Mouse (Mus musculus) bone marrow, adult 2 months (tissue): ENCODE measurements at regions not wholly inside any gene's neighbourhood (a gene's known extent, or its start where the extent isn't known, plus 50 kb on each side); places are given as distances from the start of the nearest gene placed in this dataset.
A peak's percentile ranks its signal among the peaks of the same experiment; 100 is the strongest.

Source experiments
- H3K27ac ChIP-seq: fragments of 200-500 bp; 2 replicates; pipeline ENCODE4 v1.5.1; 2012; ENCODE audit warnings: low read depth, mild to moderate bottlenecking, control low read depth, inconsistent platforms, low read length; ENCODE audit not compliant: control insufficient read depth, poor library complexity, insufficient read depth
- H3K4me1 ChIP-seq: fragments of 200-500 bp; 2 replicates; pipeline ENCODE4 v1.6.1; 2011; ENCODE audit warnings: low read length; ENCODE audit not compliant: control insufficient read depth, insufficient read depth
- H3K4me3 ChIP-seq: fragments of 200-500 bp; replicated peaks from 2 replicates; pipeline ENCODE3; 2011; ENCODE audit warnings: mild to moderate bottlenecking, low read depth, low read length, control low read depth; ENCODE audit not compliant: control insufficient read depth
- CTCF ChIP-seq: fragments of 200-500 bp; IDR thresholded peaks from 2 replicates; pipeline ENCODE4 v1.5.1; 2011; ENCODE audit warnings: low read length, control low read depth; ENCODE audit not compliant: control insufficient read depth, insufficient read depth
- POLR2A ChIP-seq: fragments of 200-500 bp; IDR thresholded peaks from 2 replicates; pipeline ENCODE4 v1.6.1; 2011; ENCODE audit warnings: low read depth, mild to moderate bottlenecking, control low read depth, low read length, borderline replicate concordance; ENCODE audit not compliant: control insufficient read depth
- WGBS: fragments of 180-500 bp; shearing (Covaris S2); methylation state at CpG from one replicate; pipeline ENCODE4 v1.1.7; 2018; 5-methylcytosine and 5-hydroxymethylcytosine counted together

- no peaks in the 10 kb centered on the region for H3K4me1 ChIP-seq
- WGBS: 75% methylated on average over 1 of the region's 1 CpGs
- no peak overlapping the region for H3K4me3 ChIP-seq
- TF ChIP-seq CTCF (no peak), POLR2A (no peak)
- no peak overlapping the region for H3K27ac ChIP-seq
These were observed 78.7 kb upstream of the Klf6 start for GRCm38 (mm10) chr13:5782540-5782939.

- no peak overlapping the region for H3K27ac ChIP-seq
- H3K4me3 ChIP-seq: no peak overlapping the region
- H3K4me1 ChIP-seq: no peaks in the 10 kb centered on the region
- no peak for TF ChIP-seq CTCF
These were observed 74.2 kb upstream of the Klf6 start for GRCm38 (mm10) chr13:5787114-5787513.

GRCm38 (mm10) chr13:5789302-5789701 lies 72.0 kb upstream of the Klf6 start:
- WGBS: 52% methylated on average over 3 of the region's 3 CpGs
- Histone ChIP-seq H3K4me1 (no peaks in the 10 kb centered on the region), H3K27ac (no peak overlapping the region), H3K4me3 (no peak overlapping the region)
- no peak for TF ChIP-seq POLR2A
- TF ChIP-seq CTCF: no peak

GRCm38 (mm10) chr13:5802079-5802478 lies 59.2 kb upstream of the Klf6 start:
- Histone ChIP-seq H3K4me1 (peaks cover 3% of the 10 kb centered on the region), H3K27ac (peak overlapping the region; percentile 41; the same call in 1 of the 2 replicates), H3K4me3 (no peak overlapping the region)
- 41% methylated on average over 7 of the region's 7 CpGs for WGBS
- TF ChIP-seq CTCF (no peak), POLR2A (no peak)

GRCm38 (mm10) chr13:5802826-5803225 lies 58.5 kb upstream of the Klf6 start:
- no peak for TF ChIP-seq CTCF
- TF ChIP-seq POLR2A: no peak
- Histone ChIP-seq H3K4me1 (peaks cover 3% of the 10 kb centered on the region), H3K27ac (peak overlapping the region; percentile 55; the same call in 1 of the 2 replicates), H3K4me3 (no peak overlapping the region)
- WGBS: 18% methylated on average over 14 of the region's 14 CpGs

- peaks cover 3% of the 10 kb centered on the region for H3K4me1 ChIP-seq
- no peak overlapping the region for H3K4me3 ChIP-seq
- peak overlapping the region; percentile 31; the same call in 1 of the 2 replicates for H3K27ac ChIP-seq
- WGBS: 11% methylated on average over 6 of the region's 6 CpGs
- TF ChIP-seq CTCF (no peak), POLR2A (no peak)
These were observed 57.5 kb upstream of the Klf6 start for GRCm38 (mm10) chr13:5803540-5804380.

GRCm38 (mm10) chr13:5804381-5804941 lies 56.8 kb upstream of the Klf6 start:
- Histone ChIP-seq H3K4me1 (peaks cover 3% of the 10 kb centered on the region), H3K27ac (peak overlapping the region; percentile 36; the same call in 1 of the 2 replicates), H3K4me3 (no peak overlapping the region)
- TF ChIP-seq POLR2A (no peak), CTCF (no peak)
- WGBS: 9% methylated on average over 7 of the region's 7 CpGs

- Histone ChIP-seq H3K27ac (no peak overlapping the region), H3K4me1 (peaks cover 1% of the 10 kb centered on the region), H3K4me3 (no peak overlapping the region)
- TF ChIP-seq POLR2A: no peak
- no peak for TF ChIP-seq CTCF
- WGBS: 77% methylated on average over 2 of the region's 2 CpGs
These were observed 52.9 kb upstream of the Klf6 start for GRCm38 (mm10) chr13:5808380-5808779.
